Comparison of ENCODE assay signal across 11 mouse cellular contexts in the genomic region with DNA sequence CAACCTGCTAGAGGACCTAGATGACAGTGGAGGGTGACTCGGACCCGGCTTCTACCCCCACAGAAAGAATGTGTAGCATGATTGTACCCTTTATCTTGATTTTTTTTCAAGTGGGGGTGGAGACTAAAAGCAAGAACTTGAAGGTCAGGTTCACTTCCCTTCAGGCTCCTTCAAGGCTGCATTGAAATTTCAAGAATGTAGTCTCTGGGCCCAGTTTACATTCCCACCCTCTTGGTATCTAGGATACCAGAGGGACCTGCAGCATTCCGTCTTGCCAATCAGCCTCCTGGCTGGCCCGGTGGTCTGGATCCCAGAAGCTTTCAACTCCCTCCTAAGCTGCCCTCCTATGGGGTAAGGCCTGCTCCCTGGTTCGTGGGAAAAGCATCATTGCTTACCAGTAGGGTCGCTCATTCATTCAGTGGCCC. TPM values are rescaled to one million over a fixed set of nuclear protein-coding genes. Genes with fewer than 3 reads are reported as not detected.
DNase-seq lines count a peak whose midpoint lies in the region; ATAC-seq and TF ChIP-seq lines count a peak whose summit lies in the region.
"Had no signal": no experiment of that assay in that cellular context is flagged by ENCODE, and none has a peak within 500 bp of the region (broad histone marks: within the 10 kb centered on the region; RNA-seq: fewer than 3 reads in every experiment).

No protein-coding gene starts in this region.

- H3K9me3 ChIP-seq in hindbrain, embryonic 11.5 days (ENCODE audit: control insufficient read depth, low read length) = no peaks in the 10 kb centered on the region
- H3K9me3 ChIP-seq in hindbrain, embryonic 16.5 days (ENCODE audit: control insufficient read depth, low read length) = no peaks in the 10 kb centered on the region
- no peaks in the 10 kb centered on the region for H3K9me3 ChIP-seq in ES-E14 (ENCODE audit: control insufficient read depth, insufficient read depth, low read depth, low read length)
- H3K9me3 ChIP-seq in embryonic facial prominence, embryonic 14.5 days (ENCODE audit: control insufficient read depth, low read length) = no peaks in the 10 kb centered on the region
- no peaks in the 10 kb centered on the region for H3K9me3 ChIP-seq in lung, embryonic 15.5 days

- 33% methylated on average over 6 of the region's 6 CpGs for WGBS in hindbrain, embryonic 11.5 days
- 29% methylated on average over 6 of the region's 6 CpGs for WGBS in hindbrain, embryonic 16.5 days
- WGBS in embryonic facial prominence, embryonic 14.5 days = 38% methylated on average over 6 of the region's 6 CpGs
- WGBS in lung, embryonic 15.5 days = 16% methylated on average over 6 of the region's 6 CpGs

- no peaks in the 10 kb centered on the region for H3K36me3 ChIP-seq in hindbrain, embryonic 11.5 days (ENCODE audit: control insufficient read depth, insufficient read depth, low read length)
- H3K36me3 ChIP-seq in hindbrain, embryonic 16.5 days (ENCODE audit: control insufficient read depth, insufficient read depth, low read length) = no peaks in the 10 kb centered on the region
- H3K36me3 ChIP-seq in ES-E14 (ENCODE audit: control insufficient read depth, insufficient read depth, low read length, poor library complexity, severe bottlenecking) = peaks cover 8% of the 10 kb centered on the region; the same call in 1 of the 2 replicates
- no peaks in the 10 kb centered on the region for H3K36me3 ChIP-seq in embryonic facial prominence, embryonic 14.5 days (ENCODE audit: control insufficient read depth, insufficient read depth, low read length)
- H3K36me3 ChIP-seq in lung, embryonic 15.5 days = no peaks in the 10 kb centered on the region

- H3K27me3 ChIP-seq in hindbrain, embryonic 11.5 days (ENCODE audit: control insufficient read depth, insufficient read depth, low read length) = no peaks in the 10 kb centered on the region
- H3K27me3 ChIP-seq in hindbrain, embryonic 16.5 days (replicated peaks; ENCODE audit: control insufficient read depth, insufficient read depth, low read length) = no peaks in the 10 kb centered on the region
- H3K27me3 ChIP-seq in embryonic facial prominence, embryonic 14.5 days (replicated peaks; ENCODE audit: control insufficient read depth, insufficient read depth, low read length) = no peaks in the 10 kb centered on the region
- H3K27me3 ChIP-seq in lung, embryonic 15.5 days = no peaks in the 10 kb centered on the region

- peak; percentile 31 for DNase-seq in hindbrain, embryonic 11.5 days (ENCODE audit: low spot score)
- peak; percentile 37 for DNase-seq in ES-E14 (ENCODE audit: low read depth, low spot score)
- peak; percentile 70 for DNase-seq in embryonic facial prominence, embryonic 14.5 days (ENCODE audit: low spot score)
- DNase-seq in cerebellum, postnatal 25 days = no peak
- DNase-seq in thymus, postnatal 36 days = no peak
- DNase-seq: heart, adult 18-20 months had no signal

- no peak overlapping the region for H3K4me3 ChIP-seq in hindbrain, embryonic 11.5 days (ENCODE audit: low read depth, low read length)
- H3K4me3 ChIP-seq in hindbrain, embryonic 16.5 days (ENCODE audit: low read length) = no peak overlapping the region
- no peak overlapping the region for H3K4me3 ChIP-seq in ES-E14 (ENCODE audit: insufficient read depth in 1 of 2, low read depth in 1 of 2, low read length in 2 of 2, poor library complexity in 1 of 2, severe bottlenecking in 1 of 2)
- no peak overlapping the region for H3K4me3 ChIP-seq in embryonic facial prominence, embryonic 14.5 days (ENCODE audit: low read depth, low read length)
- no peak overlapping the region for H3K4me3 ChIP-seq in lung, embryonic 15.5 days
- H3K4me3 ChIP-seq: layer of hippocampus, adult 2 months had no signal

- ATAC-seq in hindbrain, embryonic 11.5 days (ENCODE audit: low FRiP score) = peak; percentile 35; the same call in 1 of the 2 replicates
- no peak for ATAC-seq in hindbrain, embryonic 16.5 days
- peak; percentile 66 for ATAC-seq in embryonic facial prominence, embryonic 14.5 days (ENCODE audit: low read depth)
- ATAC-seq in lung, embryonic 15.5 days (ENCODE audit: borderline replicate concordance, extremely low read depth, low FRiP score, low TSS enrichment) = peak; percentile 68
- ATAC-seq in frontal cortex, adult (ENCODE audit: low TSS enrichment) = no peak
- ATAC-seq: CD4-positive, CD25-positive, alpha-beta regulatory T cell, adult 4 months had no signal

- H3K4me1 ChIP-seq in hindbrain, embryonic 11.5 days (replicated peaks; ENCODE audit: control insufficient read depth, insufficient read depth, low read length) = no peaks in the 10 kb centered on the region
- H3K4me1 ChIP-seq in hindbrain, embryonic 16.5 days (ENCODE audit: control insufficient read depth, insufficient read depth, low read depth, low read length) = no peaks in the 10 kb centered on the region
- H3K4me1 ChIP-seq in ES-E14 (ENCODE audit: control insufficient read depth in 2 of 2, insufficient read depth in 2 of 2, low read length in 2 of 2, poor library complexity in 1 of 2) = peaks cover 9 to 41% of the 10 kb centered on the region in 2 experiments
- peaks cover 9% of the 10 kb centered on the region; the same call in 1 of the 2 replicates for H3K4me1 ChIP-seq in embryonic facial prominence, embryonic 14.5 days (ENCODE audit: control insufficient read depth, insufficient read depth, low read length)
- H3K4me1 ChIP-seq in lung, embryonic 15.5 days = peaks cover 45% of the 10 kb centered on the region

- in situ Hi-C loops in ES-E14 (cut with MboI; ENCODE audit: low sequenced_read_pairs in 2 of 2, unreplicated experiment in 2 of 2) = no loop called here

- no peak overlapping the region for H3K4me2 ChIP-seq in hindbrain, embryonic 11.5 days (replicated peaks; ENCODE audit: low read depth, low read length)
- no peak overlapping the region for H3K4me2 ChIP-seq in hindbrain, embryonic 16.5 days (ENCODE audit: low read length)
- H3K4me2 ChIP-seq in embryonic facial prominence, embryonic 14.5 days (ENCODE audit: low read depth, low read length) = no peak overlapping the region
- H3K4me2 ChIP-seq in lung, embryonic 15.5 days = peak overlapping the region; percentile 25; the same call in 1 of the 2 replicates

- H3K9ac ChIP-seq in hindbrain, embryonic 11.5 days (ENCODE audit: low read depth, low read length) = no peak overlapping the region
- H3K9ac ChIP-seq in hindbrain, embryonic 16.5 days (ENCODE audit: low read depth, low read length) = no peak overlapping the region
- H3K9ac ChIP-seq in ES-E14 (ENCODE audit: insufficient read depth, low read depth, low read length, poor library complexity, severe bottlenecking) = no peak overlapping the region
- H3K9ac ChIP-seq in embryonic facial prominence, embryonic 14.5 days (ENCODE audit: low read depth, low read length) = no peak overlapping the region
- no peak overlapping the region for H3K9ac ChIP-seq in lung, embryonic 15.5 days

- no peak overlapping the region for H3K27ac ChIP-seq in hindbrain, embryonic 11.5 days (ENCODE audit: low read depth, low read length)
- H3K27ac ChIP-seq in hindbrain, embryonic 16.5 days (ENCODE audit: low read depth, low read length) = no peak overlapping the region
- H3K27ac ChIP-seq in ES-E14 (ENCODE audit: insufficient read depth, low read depth, low read length, poor library complexity, severe bottlenecking) = no peak overlapping the region
- H3K27ac ChIP-seq in embryonic facial prominence, embryonic 14.5 days (replicated peaks; ENCODE audit: low read depth, low read length) = no peak overlapping the region
- peak overlapping the region; percentile 80 for H3K27ac ChIP-seq in lung, embryonic 15.5 days
- H3K27ac ChIP-seq: layer of hippocampus, adult 2 months had no signal

TF ChIP-seq in ES-E14, 5 proteins besides CTCF, POLR2A, EP300 and RAD21:
- TF ChIP-seq ZNF384 (IDR thresholded peaks at IDR 0.05; ENCODE audit: low read depth, low read length) = peak; percentile 88
- no peak for TF ChIP-seq ZC3H11A (IDR thresholded peaks at IDR 0.05; ENCODE audit: borderline replicate concordance, low read depth, low read length)

RNA-seq across cellular contexts. Expression of gene Wwc1, which starts 31.9 kb away (rescaled TPM):
- polyA plus RNA-seq in hindbrain, embryonic 11.5 days (2014; fragmentation: Nextera tagmentation; extraction: Ambion mirVana) = 7.0 and 8.5 TPM in 2 replicates
- 6.4 and 7.8 TPM in 2 replicates for polyA plus RNA-seq in hindbrain, embryonic 16.5 days (2015; fragmentation: Nextera tagmentation; extraction: Ambion mirVana)
- 30.4 and 39.3 TPM in 2 replicates for total RNA-seq in ES-E14 (2012; rRNA removed)
- polyA plus RNA-seq in embryonic facial prominence, embryonic 14.5 days (2014; fragmentation: Nextera tagmentation; extraction: Ambion mirVana) = 4.1 and 4.3 TPM in 2 replicates
- polyA plus RNA-seq in lung, embryonic 15.5 days (2015; fragmentation: Nextera tagmentation; extraction: Ambion mirVana) = 16.2 and 16.7 TPM in 2 replicates

Comparison
In these comparisons a context has a peak if more than half of its experiments do, and no peak if none do; other contexts are left out.
1. ATAC-seq: peak in hindbrain, embryonic 11.5 days (single experiment), embryonic facial prominence, embryonic 14.5 days (single experiment) and lung, embryonic 15.5 days (single experiment); none in hindbrain, embryonic 16.5 days (single experiment) and frontal cortex, adult (single experiment).
2. DNase-seq: peak in hindbrain, embryonic 11.5 days (single experiment), ES-E14 (single experiment) and embryonic facial prominence, embryonic 14.5 days (single experiment); none in cerebellum, postnatal 25 days (0 of 2) and thymus, postnatal 36 days (0 of 2).